Mouse (Mus musculus): Measurements from ENCODE around the gene Msgn1.

GRCm38 (mm10) chr12:11203694-11204665, 4.8 kb downstream of the Msgn1 start:
- TF ChIP-seq GATA1 (IDR thresholded peaks at IDR 0.05; ENCODE audit: low read length) (no peak), TAL1 (IDR thresholded peaks at IDR 0.05; ENCODE audit: low read length) (no peak)

All from erythroblast, embryonic 14.5 days (primary cell).